Mouse (Mus musculus) left cerebral cortex, adult 9 months (tissue): ENCODE results near the gene Slamf6.

Experiments used
- DNase-seq, 2 experiments: peaks; one replicate each; pipeline ENCODE4 v3.0.0; 2022; ENCODE audit warnings: low spot score in 2 of 2

Slamf6 gene

GRCm38 (mm10) chr1:171994918-171995715 is 77.8 kb downstream of the Slamf6 start:
- DNase-seq: no peak

- no peak for DNase-seq
Observed at GRCm38 (mm10) chr1:171996701-171997100, 79.4 kb downstream of the Slamf6 start.

GRCm38 (mm10) chr1:171998820-171999597 is 81.7 kb downstream of the Slamf6 start:
- no peak for DNase-seq

GRCm38 (mm10) chr1:172000641-172001040 is 83.3 kb downstream of the Slamf6 start:
- peak in 1 of 2 experiments; percentile 75 for DNase-seq

- no peak for DNase-seq
Observed at GRCm38 (mm10) chr1:172001665-172002064, 84.3 kb downstream of the Slamf6 start.
